Mouse (Mus musculus) kidney, postnatal 10 days (tissue): Measurements from ENCODE around the gene Tmem45b.

Source experiments
- DNase-seq: peaks from one replicate; pipeline ENCODE4 v3.0.0; 2021; ENCODE audit warnings: mixed read lengths

Tmem45b gene

GRCm38 (mm10) chr9:31400441-31400840, 63.8 kb downstream of the Tmem45b start:
- DNase-seq, result peak; percentile 87

GRCm38 (mm10) chr9:31387206-31387605, 77.1 kb downstream of the Tmem45b start:
- DNase-seq, result no peak

GRCm38 (mm10) chr9:31386368-31387180, 77.7 kb downstream of the Tmem45b start:
- no peak for DNase-seq

GRCm38 (mm10) chr9:31385947-31386354, 78.3 kb downstream of the Tmem45b start, which contains the start of gene Nfrkb:
Gene Nfrkb, plus strand, starts transcription at chr9:31386192.
- peak; percentile 97 for DNase-seq

DNA sequence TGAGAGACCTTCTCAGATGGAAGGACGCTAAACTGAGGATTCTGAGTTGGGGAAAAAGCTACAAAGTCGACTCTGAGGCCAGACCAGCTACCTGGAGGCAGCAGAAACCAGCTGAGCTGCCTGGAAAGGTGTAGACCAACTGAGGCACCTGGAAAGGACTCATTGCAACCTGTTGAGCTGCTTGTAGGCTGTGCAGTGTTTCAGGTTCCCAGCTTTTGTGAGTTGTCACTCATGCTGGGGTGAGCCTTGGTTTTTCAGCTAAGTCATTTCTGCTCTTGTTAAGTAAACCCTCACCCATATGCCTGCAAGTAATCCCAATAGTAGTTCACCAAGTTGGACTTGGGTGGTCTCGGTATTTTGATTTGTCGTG, 78.8 kb downstream of the Tmem45b start:
- no peak for DNase-seq

- DNase-seq, result no peak
Observed at GRCm38 (mm10) chr9:31384786-31385499, 79.3 kb downstream of the Tmem45b start.

DNA sequence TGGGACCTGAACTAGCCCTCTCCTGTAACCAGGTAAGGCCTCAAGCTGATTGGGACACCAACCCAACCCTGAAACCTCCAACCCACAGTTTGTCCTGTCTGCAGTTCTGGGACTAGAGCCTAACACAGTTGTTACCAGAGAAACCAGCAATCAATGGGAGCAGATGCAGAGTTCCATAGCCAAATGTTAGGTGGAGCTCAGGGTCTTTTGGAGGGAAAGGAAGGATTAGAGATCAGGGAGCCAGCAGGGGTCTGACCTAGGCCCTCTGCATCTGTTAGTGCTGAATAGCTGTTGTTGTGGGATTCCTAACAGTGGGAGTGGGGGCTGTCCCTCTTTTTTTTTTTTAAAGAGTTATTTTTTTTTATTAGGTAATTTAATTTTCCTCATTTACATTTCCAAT, 87.6 kb downstream of the Tmem45b start:
- DNase-seq, result no peak
